Mouse (Mus musculus): ENCODE results near the gene Pfkm.

Pfkm gene

GRCm38 (mm10) chr15:98098519-98098918, 6.1 kb downstream of the Pfkm start:
- in situ Hi-C loops (cut with MboI): no loop called here

- in situ Hi-C loops (cut with MboI): no loop called here
These were observed 10.0 kb downstream of the Pfkm start for GRCm38 (mm10) chr15:98102401-98102800.

GRCm38 (mm10) chr15:98106506-98106905, 14.1 kb downstream of the Pfkm start:
- in situ Hi-C loops (cut with MboI): no loop called here

GRCm38 (mm10) chr15:98107230-98107629, 14.8 kb downstream of the Pfkm start:
- in situ Hi-C loops (cut with MboI): no loop called here

GRCm38 (mm10) chr15:98107703-98108296, 15.4 kb downstream of the Pfkm start:
- in situ Hi-C loops (cut with MboI): no loop called here

- in situ Hi-C loops (cut with MboI): no loop called here
These were observed 16.1 kb downstream of the Pfkm start for GRCm38 (mm10) chr15:98108297-98109152.

GRCm38 (mm10) chr15:98111791-98112190, 19.4 kb downstream of the Pfkm start:
- in situ Hi-C loops (cut with MboI): no loop called here

- in situ Hi-C loops (cut with MboI): no loop called here
These were observed 21.9 kb downstream of the Pfkm start for GRCm38 (mm10) chr15:98114098-98114851.

- in situ Hi-C loops (cut with MboI): no loop called here
These were observed 22.7 kb downstream of the Pfkm start for GRCm38 (mm10) chr15:98114852-98115778.

- in situ Hi-C loops (cut with MboI): no loop called here
These were observed 23.4 kb downstream of the Pfkm start for GRCm38 (mm10) chr15:98115779-98116163.

GRCm38 (mm10) chr15:98116287-98116686, 23.9 kb downstream of the Pfkm start:
- in situ Hi-C loops (cut with MboI): no loop called here

GRCm38 (mm10) chr15:98119363-98119762, 27.0 kb downstream of the Pfkm start:
- in situ Hi-C loops (cut with MboI): no loop called here

GRCm38 (mm10) chr15:98120831-98121230, 28.4 kb downstream of the Pfkm start:
- in situ Hi-C loops (cut with MboI): no loop called here

GRCm38 (mm10) chr15:98131001-98131400, 38.6 kb downstream of the Pfkm start:
- in situ Hi-C loops (cut with MboI): no loop called here

- in situ Hi-C loops (cut with MboI): no loop called here
These were observed 39.1 kb downstream of the Pfkm start for GRCm38 (mm10) chr15:98131451-98131850.

- in situ Hi-C loops (cut with MboI): no loop called here
These were observed 39.7 kb downstream of the Pfkm start for GRCm38 (mm10) chr15:98131942-98132655.

- in situ Hi-C loops (cut with MboI): no loop called here
These were observed 41.1 kb downstream of the Pfkm start for GRCm38 (mm10) chr15:98133471-98133870.

- in situ Hi-C loops (cut with MboI): no loop called here
These were observed 41.6 kb downstream of the Pfkm start for GRCm38 (mm10) chr15:98134034-98134433.

- in situ Hi-C loops (cut with MboI): no loop called here
These were observed 42.3 kb downstream of the Pfkm start for GRCm38 (mm10) chr15:98134666-98135065.

- in situ Hi-C loops (cut with MboI): no loop called here
These were observed 43.3 kb downstream of the Pfkm start for GRCm38 (mm10) chr15:98135671-98136070.

GRCm38 (mm10) chr15:98136871-98137270, 44.5 kb downstream of the Pfkm start:
- in situ Hi-C loops (cut with MboI): no loop called here

All from mature B cell (primary cell).